Mouse (Mus musculus): ENCODE data around the gene Fgd3.

Gene Fgd3

GRCm38 (mm10) chr13:49320040-49320439 lies at the start of gene Fgd3:
Gene Fgd3, minus strand, starts transcription at chr13:49320311.
- DNase-seq (ENCODE audit: low spot score) = no peak

- no peak for DNase-seq (ENCODE audit: low spot score)
Observed at GRCm38 (mm10) chr13:49369404-49369803, 49.3 kb upstream of the Fgd3 start.

GRCm38 (mm10) chr13:49367657-49368440 lies 47.7 kb upstream of the Fgd3 start:
- DNase-seq (ENCODE audit: low spot score) = no peak

- DNase-seq (ENCODE audit: low spot score) = no peak
Observed at GRCm38 (mm10) chr13:49364716-49365115, 44.6 kb upstream of the Fgd3 start.

GRCm38 (mm10) chr13:49362804-49363203 lies 42.7 kb upstream of the Fgd3 start:
- no peak for DNase-seq (ENCODE audit: low spot score)

- no peak for DNase-seq (ENCODE audit: low spot score)
Observed at GRCm38 (mm10) chr13:49362364-49362763, 42.3 kb upstream of the Fgd3 start.

- DNase-seq (ENCODE audit: low spot score) = no peak
Observed at GRCm38 (mm10) chr13:49360906-49361406, 40.8 kb upstream of the Fgd3 start.

- no peak for DNase-seq (ENCODE audit: low spot score)
Observed at GRCm38 (mm10) chr13:49358184-49358583, 38.1 kb upstream of the Fgd3 start.

GRCm38 (mm10) chr13:49357367-49358026 lies 37.4 kb upstream of the Fgd3 start:
- DNase-seq (ENCODE audit: low spot score) = no peak

- DNase-seq (ENCODE audit: low spot score) = no peak
Observed at GRCm38 (mm10) chr13:49356090-49356489, 36.0 kb upstream of the Fgd3 start.

GRCm38 (mm10) chr13:49355461-49356061 lies 35.5 kb upstream of the Fgd3 start:
- no peak for DNase-seq (ENCODE audit: low spot score)

GRCm38 (mm10) chr13:49353991-49354507 lies 33.9 kb upstream of the Fgd3 start:
- no peak for DNase-seq (ENCODE audit: low spot score)

- no peak for DNase-seq (ENCODE audit: low spot score)
Observed at GRCm38 (mm10) chr13:49353422-49353821, 33.3 kb upstream of the Fgd3 start.

- no peak for DNase-seq (ENCODE audit: low spot score)
Observed at GRCm38 (mm10) chr13:49352581-49353159, 32.6 kb upstream of the Fgd3 start.

GRCm38 (mm10) chr13:49349836-49350505 lies 29.9 kb upstream of the Fgd3 start:
- no peak for DNase-seq (ENCODE audit: low spot score)

- no peak for DNase-seq (ENCODE audit: low spot score)
Observed at GRCm38 (mm10) chr13:49349335-49349734, 29.2 kb upstream of the Fgd3 start.

- DNase-seq (ENCODE audit: low spot score) = no peak
Observed at GRCm38 (mm10) chr13:49348522-49348921, 28.4 kb upstream of the Fgd3 start.

- no peak for DNase-seq (ENCODE audit: low spot score)
Observed at GRCm38 (mm10) chr13:49345476-49345875, 25.4 kb upstream of the Fgd3 start.

GRCm38 (mm10) chr13:49344567-49344966 lies 24.5 kb upstream of the Fgd3 start:
- no peak for DNase-seq (ENCODE audit: low spot score)

GRCm38 (mm10) chr13:49342723-49343100 lies 22.6 kb upstream of the Fgd3 start:
- DNase-seq (ENCODE audit: low spot score) = no peak

GRCm38 (mm10) chr13:49341831-49342722 lies 22.0 kb upstream of the Fgd3 start:
- no peak for DNase-seq (ENCODE audit: low spot score)

Measured in ovary, postnatal 10 days (tissue).